Mouse (Mus musculus) thymus, postnatal 0 days (tissue): ENCODE measurements around the gene Heatr5b. TPM values are rescaled to one million over a fixed set of nuclear protein-coding genes. Genes with fewer than 3 reads are reported as not detected.

ENCODE experiments used
- DNase-seq: peaks from one replicate; pipeline ENCODE4 v3.0.0-alpha.2; 2015; ENCODE audit warnings: low spot score
- polyA plus RNA-seq: library from polyadenylated mRNA; unstranded; fragments of >200 nt; fragmentation: Nextera tagmentation; extraction: Ambion mirVana; gene quantifications from 2 replicates; pipeline ENCODE4 v1.2.1, GENCODE M21; 2015

The Heatr5b gene
- polyA plus RNA-seq, 1 experiment from 2014 or later = 12.3 TPM

DNA sequence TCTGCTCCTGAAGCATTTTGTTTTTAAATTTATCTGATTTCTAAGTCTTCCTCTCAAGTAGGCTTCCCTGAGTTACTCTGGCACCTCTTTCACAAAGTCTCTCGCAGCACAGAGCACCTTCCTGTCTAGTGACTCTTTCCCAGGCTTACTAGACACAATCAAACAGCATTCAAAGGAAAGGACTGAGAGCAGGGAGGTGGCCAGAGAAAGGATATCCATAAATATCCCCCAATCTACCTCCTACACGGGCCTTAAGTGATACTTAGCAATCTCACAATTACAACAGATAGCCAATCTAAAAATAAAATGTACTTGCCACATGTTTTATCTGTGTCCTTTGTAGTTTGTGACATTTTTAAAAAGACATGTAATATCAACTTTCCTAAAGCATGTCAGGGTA, 66.2 kb downstream of the Heatr5b start:
- DNase-seq = no peak

DNA sequence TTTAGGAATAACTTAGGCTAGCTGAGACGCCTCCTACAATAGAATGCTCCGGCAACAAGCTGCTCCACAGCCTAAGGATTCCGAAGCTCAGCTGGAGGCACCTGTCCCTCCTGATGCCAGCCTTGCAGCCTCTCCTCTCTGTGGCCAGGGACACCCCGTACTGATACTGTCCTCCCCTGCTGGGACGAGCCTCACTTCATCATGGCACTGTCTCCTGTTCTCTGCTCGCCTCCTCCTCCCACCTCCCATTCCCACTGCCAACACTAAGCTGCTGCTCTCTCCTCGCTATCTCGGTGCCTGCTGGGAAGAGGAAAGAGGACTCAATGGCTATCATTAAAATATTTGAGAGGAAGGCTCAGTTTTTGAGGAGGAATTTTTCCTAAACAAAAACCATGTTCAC, 67.6 kb downstream of the Heatr5b start:
- DNase-seq = no peak

DNA sequence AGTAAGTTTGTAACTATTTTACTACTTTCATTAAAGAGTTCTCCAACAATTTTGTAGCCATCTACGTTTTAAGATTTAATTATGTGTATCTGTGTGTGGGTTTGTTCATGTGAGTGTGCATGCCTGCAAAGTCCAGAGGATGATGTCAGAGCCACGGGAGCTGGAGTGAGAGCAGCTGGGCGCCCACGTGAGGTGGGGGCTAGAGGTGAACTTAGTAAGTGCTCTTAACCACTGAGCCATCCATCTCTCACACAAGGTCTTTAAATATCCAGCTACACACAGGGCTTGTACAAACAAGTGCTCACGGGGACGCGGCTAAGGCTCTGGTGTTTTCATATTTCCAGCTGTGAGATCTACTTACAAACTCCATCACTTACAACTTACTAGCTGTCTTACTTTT, 69.1 kb downstream of the Heatr5b start:
- no peak for DNase-seq

DNA sequence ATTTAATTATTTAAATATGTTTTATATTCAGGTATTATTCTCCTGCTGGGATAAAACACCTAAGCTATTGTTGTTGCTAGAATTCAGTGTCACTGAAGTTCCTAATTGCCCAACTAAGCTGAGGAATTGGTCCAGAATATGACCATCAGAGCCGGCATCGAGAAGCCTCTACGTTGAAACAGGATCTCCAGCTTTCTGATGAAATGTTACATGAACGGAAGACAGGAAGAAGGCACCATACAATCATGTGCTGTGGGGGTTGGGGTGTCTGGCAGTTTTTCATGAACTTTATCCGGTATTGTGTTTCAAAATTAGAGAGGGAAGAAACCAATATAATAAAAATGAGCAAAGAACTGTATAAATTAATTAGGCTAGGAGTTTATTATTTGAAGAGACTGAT, 71.9 kb downstream of the Heatr5b start:
- no peak for DNase-seq

DNA sequence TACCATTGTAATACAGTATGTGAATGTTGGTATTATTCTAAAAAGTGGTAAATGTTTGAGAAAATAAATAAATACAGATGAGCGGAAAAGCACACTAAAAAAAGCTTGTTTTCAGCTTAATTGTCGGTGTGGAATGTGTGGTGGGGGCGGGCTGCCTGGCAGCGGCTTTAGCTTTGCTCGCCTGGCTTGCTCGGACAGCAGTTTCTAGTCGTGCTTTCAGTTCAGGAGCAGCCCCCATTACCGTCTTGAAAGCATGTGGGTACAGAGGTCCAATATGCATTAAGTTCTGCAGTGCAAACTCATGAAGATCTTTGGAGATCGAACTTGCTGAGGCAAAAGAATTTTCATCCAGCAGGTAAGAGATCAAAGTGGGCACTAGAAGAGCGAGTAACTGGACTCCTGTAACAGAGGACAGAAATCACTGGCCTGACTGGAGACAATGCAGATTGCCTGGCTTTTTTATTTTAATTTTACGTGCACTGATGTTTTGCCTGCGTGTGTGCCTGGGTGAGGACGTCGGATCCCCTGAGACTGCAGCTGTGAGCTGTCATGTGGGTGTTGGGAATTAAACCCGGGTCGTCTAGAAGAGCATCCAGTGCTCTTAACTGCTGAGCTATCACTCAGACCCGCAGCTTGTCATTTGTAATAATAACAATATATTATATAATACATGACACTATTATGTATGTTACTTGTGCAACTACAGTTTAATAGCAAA, 82.1 kb downstream of the Heatr5b start:
- no peak for DNase-seq

DNA sequence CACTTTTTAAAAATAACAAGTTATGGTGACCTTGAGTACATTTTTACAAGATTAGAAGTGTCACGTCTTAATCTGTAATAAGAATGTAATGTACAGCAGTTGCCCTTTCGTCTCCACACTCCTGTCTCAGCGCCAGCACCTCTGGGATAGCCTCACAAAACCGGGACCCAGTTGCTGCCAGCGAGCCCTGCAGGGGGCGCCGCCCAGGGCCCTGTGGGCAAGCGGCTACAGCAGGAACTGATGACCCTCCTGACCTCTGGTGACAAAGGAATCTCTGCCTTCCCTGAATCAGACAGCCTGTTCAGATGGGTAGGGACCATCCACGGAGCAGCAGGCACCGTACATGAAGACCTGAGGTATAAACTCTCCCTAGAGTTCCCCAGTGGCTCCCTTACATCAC, 83.1 kb downstream of the Heatr5b start:
- no peak for DNase-seq

DNA sequence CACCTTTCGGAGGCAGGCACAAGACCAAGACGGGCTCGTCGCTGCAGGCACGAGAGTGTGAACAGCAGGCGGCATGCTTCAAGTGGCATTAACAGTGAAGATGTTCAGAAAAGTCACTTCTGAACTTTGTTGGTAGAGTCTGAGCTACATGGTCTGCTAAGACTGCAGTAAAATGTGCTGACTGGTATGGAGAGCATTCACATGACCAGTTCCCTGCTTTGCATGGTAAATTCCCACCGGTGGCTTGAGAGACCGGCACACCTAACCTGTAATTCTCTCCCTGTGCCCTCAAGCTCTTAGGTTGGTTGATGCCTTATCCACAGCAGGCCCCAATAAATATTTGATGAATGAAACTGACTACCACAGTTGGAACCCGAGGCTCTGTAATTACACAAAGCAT, 86.7 kb downstream of the Heatr5b start:
- no peak for DNase-seq

DNA sequence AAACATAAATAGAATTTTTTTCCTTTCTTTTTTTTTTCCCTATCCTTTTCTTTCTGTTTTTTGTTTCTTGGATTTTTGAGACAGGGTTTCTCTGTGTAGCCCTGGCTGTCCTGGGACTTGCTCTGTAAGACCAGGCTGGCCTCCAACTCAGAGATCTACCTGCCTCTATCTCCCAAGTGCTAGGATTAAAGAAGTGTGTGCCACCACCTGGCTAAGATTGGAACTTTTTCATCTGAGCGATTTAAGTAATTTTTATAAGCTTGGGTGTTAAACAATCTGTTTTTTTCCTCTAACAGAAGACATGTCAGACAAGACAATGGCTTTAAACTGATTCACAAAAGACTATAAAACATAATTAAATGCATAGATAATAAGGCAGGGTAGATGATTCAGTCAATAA, 96.7 kb downstream of the Heatr5b start:
- DNase-seq = peak; percentile 18

DNA sequence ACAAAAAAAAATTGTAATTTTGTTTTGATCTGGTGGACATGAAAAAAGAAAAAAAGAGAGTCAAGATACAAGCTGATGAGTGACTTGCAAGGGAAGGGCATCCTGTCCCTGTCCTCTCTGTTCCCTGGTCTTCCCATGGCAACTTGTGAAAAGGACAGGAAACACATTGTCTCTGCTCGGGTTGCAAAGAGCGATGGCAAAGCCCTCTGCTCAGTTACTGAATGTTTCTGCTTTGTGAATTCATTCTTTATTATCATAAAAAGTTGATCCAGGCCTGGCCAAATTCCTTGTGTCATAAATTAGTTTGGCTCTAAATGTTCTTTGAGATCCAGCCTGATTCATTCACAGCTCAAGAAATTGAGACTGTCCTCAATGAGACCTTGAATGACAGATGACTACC, 97.4 kb downstream of the Heatr5b start:
- DNase-seq = no peak

DNA sequence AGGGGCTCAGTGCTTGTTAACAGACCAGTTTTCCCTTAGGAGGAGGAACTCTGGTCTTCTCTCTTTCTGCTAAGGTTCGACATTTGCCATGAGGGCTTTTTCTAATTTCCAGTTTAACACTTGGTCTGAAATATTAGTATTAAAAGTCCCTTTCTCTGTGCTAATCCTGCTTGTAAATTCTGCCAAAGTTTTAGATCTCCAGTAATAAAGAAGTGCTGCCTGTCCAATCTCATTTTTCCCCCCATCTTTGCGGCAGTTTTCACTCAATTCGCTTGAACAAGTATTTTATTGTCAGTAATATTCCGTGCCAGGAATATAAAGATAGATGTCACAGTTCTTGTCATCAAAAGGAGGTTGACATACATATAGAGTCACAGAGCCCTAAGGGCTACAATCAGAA, 98.1 kb downstream of the Heatr5b start, which contains the start of gene Strn:
Strn (minus strand) TSS at position 101 of the 400 bp plus-strand sequence.
- DNase-seq = no peak

DNA sequence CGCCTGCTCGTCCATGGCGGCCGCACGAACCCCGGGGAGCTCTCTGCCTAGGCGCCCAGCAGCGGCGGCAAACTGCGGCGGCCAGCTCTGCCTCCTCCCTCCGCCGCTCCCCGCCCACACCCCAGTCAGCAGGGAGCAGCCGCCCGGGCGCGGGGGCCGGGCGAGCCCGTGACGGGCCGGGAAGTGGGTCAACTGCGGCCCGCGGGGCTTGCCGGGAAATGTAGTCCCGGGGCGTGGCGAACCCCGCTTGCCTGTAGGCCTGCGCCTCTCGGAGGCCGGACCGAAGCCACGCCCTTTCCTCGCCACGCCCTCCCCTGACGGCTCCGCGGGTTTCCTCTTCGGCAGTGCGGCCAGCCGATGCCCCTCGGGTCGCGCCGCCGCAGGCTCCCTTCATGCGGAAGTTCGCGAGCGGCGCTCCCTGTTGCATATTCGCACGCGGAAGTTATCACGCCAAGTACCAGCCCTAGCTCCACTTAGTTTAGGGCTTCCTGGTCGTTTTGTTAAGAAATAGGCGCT, 98.6 kb downstream of the Heatr5b start:
- DNase-seq = peak; percentile 99

DNA sequence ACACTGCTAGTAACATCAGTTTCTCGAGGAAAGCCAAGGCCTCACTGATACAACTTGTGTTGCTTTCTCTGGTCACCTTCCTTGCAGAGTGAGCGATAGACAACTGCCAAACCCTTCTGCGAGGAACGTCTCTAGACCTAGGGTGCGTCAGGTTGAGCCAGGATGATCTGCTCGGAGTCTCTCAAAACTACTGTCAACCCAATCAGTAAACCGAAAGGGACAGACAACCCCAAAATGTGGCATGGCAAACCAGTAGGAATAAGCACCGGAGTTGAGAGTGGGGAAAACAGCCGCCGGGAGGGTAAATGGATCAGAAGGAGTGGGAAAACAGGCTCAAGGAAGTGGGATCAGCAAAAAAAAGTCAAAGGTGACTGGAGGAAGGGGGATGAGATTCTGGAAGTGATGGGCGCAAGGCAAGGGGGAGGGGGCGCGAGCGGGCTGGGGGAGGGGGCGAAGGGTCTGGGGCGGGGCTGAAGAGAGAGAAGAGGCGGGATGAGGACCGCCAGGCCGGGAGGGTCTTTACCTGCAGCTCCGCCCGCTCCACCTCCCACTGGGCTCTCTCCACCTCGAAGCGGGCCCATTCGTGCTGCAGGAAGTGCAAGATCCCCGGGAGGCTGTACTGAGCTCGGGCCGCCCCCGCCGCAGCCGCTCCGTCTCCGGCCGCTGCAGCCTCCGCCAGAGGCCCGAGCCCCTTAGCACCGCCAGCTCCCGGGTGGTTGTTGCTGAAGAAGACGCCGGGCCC, 99.3 kb downstream of the Heatr5b start:
- DNase-seq = peak; percentile 34

DNA sequence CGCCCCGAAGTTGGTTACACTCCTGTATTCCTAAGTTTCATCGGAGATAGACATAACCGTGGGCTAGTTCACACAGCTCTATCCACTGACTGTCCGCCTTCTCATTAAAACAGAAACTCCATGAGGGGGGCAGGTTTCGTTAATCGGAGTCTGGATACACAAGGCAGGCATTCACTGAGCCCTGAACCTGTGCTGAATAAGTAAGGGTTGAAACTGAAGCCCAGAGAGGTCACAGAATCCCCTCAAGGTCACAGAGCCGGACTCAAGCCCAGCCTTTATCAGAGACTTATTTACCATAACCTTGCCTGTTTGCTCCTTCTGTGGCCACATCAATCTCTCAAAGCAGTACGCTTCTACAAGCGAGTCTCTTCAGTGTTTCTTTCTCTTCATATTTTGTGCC, 100.4 kb downstream of the Heatr5b start:
- no peak for DNase-seq

DNA sequence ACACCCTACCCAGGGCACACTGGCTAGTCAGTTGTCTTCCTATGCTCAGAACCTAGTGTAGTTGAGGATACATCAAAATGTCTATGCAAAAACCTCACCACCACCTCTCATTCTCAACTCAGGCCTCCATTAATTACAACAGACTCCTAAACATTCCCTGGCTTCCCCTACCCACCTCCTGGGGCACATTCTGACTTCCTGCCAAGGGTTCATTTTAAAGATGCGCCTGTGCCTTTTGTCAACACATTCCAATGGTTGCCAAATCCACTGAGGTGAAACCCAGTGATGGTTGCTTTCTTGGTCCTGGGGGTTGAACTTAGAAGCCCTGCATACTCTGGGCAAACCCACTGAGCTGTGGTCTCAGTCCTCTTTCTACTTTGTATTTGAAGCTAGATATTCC, 103.1 kb downstream of the Heatr5b start:
- no peak for DNase-seq

DNA sequence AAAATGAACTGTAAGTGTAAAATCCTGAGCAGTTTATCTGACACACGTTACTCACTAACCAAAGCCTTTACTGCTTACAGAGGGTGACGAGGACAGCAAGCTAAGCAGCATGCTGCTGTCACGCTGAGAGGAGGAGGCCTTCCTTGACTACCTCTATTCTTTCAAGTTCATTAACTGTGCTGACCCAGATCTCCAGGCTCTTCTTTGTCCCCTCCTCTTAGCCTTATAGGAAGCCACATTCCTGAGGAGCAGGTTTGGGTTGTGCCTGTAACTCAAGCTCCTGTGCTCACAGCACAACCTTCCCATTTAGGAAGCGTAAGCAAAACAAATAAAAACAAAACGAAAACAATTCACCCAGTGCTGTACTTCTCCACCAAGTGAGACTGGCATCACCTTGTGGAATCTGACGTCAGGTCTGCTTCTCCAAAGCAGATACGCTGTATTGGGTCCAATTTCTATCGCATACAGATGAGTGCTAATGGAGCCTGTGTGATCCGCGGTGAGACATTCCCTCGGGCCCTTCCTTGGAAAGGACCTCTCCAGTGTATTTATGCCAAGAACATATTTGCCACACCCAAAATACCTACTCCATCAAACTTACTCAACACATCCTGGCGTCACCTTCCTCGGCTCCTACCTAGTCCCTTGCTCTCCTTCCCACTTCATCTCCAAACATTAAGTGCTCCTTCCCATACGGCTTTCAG, 108.3 kb downstream of the Heatr5b start:
- DNase-seq = no peak

DNA sequence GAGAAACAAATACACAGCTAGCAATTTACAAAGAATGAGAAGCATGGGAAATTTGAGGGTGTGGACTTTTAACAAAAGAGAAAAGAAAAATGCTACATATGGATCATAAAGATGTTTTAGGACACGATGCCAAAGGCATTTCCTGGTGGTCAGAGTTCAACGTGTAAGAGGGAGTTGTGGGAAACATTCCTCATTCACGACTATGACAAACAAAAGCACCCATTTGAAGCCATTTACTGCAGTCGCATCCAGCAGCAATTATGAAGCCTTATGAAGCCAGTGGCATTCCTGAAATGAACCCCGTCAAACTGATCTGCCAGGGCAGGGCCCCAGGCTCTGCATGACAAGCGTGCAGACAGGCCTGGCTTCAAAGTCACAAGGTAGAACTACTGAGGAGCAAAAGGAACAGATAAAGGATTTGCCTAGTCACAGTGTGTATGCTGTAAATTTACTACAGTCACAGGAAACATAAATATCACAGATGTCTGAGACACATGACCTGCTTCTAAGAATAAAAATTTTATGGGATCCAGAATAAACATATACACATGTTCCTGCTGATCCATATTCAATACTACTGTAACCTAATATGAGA, 110.6 kb downstream of the Heatr5b start:
- no peak for DNase-seq

DNA sequence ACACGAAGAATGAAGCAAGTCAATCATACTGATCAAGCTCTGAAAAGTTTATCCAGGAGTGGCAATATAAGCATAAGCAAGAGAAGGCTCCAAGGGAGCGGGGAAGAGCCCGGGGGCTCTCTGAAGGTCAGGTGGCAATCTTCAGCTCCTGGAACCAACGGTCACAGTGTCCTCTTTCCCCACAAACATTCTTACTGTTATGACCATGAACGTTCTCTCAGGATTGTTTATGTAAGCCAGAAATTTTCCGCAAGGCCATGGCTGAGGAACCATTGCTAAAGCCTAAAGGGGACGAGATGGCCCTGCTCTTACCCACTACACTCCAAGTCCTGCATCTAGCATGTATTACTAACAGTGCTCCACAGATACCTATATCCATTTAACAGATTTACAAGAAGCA, 113.5 kb downstream of the Heatr5b start:
- DNase-seq = no peak

DNA sequence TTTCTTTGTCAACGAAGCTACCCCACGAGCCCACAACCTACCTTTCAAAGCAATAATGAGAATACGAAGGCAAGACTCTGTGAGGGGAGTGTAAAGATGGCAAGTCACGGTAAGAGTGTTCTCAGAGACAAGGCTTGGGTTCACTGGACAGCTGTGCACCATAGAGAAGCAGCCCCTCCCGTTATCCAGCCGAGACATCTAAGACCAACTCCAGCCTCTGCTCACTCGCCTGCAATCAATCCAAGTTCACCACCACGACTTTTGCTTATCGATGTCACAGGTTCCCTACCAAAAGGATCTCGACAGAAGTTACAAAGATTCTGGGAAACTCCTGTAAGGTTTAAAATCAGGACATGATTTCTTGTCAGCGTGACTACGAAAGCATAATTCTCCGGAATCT, 116.1 kb downstream of the Heatr5b start:
- no peak for DNase-seq

DNA sequence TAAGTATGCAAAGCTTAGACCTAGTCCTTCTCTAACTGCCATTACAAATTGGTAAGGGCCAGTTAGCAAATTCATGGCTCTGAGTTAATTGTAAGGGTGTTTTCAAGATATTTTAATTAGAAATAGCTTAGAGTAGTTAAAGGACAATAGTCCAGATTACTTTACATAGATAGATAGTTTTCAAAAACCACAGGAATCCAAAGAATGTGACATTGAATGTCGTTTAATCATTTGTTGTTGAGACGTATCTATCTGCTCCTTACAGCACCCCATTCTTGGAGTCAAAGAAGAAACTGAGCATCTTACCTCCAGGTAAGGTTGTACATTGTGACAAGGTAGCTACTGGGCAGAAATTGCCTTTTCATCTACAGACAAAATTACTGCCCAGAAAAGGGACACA, 124.9 kb downstream of the Heatr5b start:
- no peak for DNase-seq

DNA sequence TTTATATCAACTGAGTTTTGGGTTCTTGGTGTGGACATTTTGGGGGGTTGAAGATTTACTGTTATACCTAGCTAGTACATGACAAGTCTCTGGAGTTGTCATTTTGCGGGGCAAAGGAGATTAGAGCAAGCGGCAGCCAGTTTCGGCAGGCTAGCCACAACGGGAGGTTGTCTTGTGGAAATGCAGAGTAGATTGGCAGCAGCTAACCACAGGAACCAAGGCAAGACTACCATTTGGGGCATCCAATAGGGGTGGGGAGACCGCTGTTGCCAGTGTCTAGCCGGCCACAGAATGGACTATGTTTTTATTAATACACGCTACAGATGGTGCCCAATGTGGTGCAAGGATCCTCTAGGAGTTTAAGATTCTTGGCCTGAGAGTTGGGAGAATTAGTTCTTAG, 126.7 kb downstream of the Heatr5b start:
- no peak for DNase-seq

DNA sequence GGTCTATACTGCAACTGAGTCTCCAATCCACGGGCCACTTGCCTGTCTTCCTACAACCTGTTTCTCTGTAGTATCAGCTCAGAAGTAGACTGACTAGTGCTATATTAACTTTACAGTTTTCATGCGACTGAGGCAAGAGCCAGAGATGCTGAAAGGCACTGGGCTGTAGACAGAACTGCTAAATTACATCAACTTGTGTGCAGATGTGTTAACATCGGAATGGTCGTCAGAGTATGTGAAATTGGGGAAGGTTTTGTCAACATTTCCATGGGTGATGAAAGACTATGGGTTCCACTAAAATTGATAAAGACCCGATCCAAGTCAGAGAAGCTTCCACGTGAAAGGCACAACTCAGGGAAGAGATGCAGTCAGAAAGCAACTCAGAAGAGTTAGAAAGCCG, 132.2 kb downstream of the Heatr5b start:
- no peak for DNase-seq
